Mouse (Mus musculus) hindbrain, postnatal 0 days (tissue): ENCODE data around the gene Fbxo41. TPM values are rescaled to one million over a fixed set of nuclear protein-coding genes. Genes with fewer than 3 reads are reported as not detected.

Source experiments
- ATAC-seq: fragments of 200-750 bp; cut with Nextera tagmentation; 2 replicates; pipeline ENCODE4 v1.8.0; 2017; ENCODE audit warnings: mild to moderate bottlenecking, moderate TSS enrichment, moderate library complexity
- DNase-seq: peaks from one replicate; pipeline ENCODE4 v3.0.0-alpha.2; 2015; ENCODE audit warnings: low spot score
- H3K27ac ChIP-seq: fragments of 300-500 bp; sonication (generic); 2 replicates; pipeline ENCODE4 v1.5.1; 2014; ENCODE audit warnings: mild to moderate bottlenecking
- H3K27me3 ChIP-seq: fragments of 300-500 bp; sonication (generic); 2 replicates; pipeline ENCODE4 v1.6.1; 2014; ENCODE audit warnings: low read length, mixed read lengths; ENCODE audit not compliant: insufficient read depth
- H3K36me3 ChIP-seq: fragments of 300-500 bp; sonication (generic); 2 replicates; pipeline ENCODE4 v1.6.1; 2014; ENCODE audit warnings: low read length, mixed read lengths; ENCODE audit not compliant: insufficient read depth
- H3K4me1 ChIP-seq: fragments of 300-500 bp; sonication (generic); 2 replicates; pipeline ENCODE4 v1.6.1; 2014; ENCODE audit warnings: antibody characterized with exemption, low read length, mixed read lengths; ENCODE audit not compliant: insufficient read depth
- H3K4me2 ChIP-seq: fragments of 300-500 bp; sonication (generic); 2 replicates; pipeline ENCODE4 v1.6.1; 2014; ENCODE audit warnings: low read depth, mild to moderate bottlenecking, low read length, moderate library complexity, mixed read lengths
- H3K4me3 ChIP-seq: fragments of 300-500 bp; sonication (generic); 2 replicates; pipeline ENCODE4 v1.5.1; 2014; ENCODE audit warnings: low read length
- H3K9ac ChIP-seq: fragments of 300-500 bp; sonication (generic); replicated peaks from 2 replicates; pipeline ENCODE4 v1.6.1; 2014; ENCODE audit warnings: mild to moderate bottlenecking, low read length, moderate library complexity, mixed read lengths
- H3K9me3 ChIP-seq: fragments of 300-500 bp; sonication (generic); 2 replicates; pipeline ENCODE4 v1.6.1; 2016; ENCODE audit warnings: low read length, mixed read lengths
- CTCF ChIP-seq: IDR thresholded peaks from 2 replicates; pipeline ENCODE4 v1.5.1; 2016; ENCODE audit warnings: antibody characterized with exemption, control low read depth, low read depth
- WGBS: fragments of 180-500 bp; shearing (Covaris S2); extraction: QIAGEN DNeasy Blood & Tissue Kit; methylation state at CpG from one replicate; pipeline ENCODE4 v1.1.7; 2014; 5-methylcytosine and 5-hydroxymethylcytosine counted together
- polyA plus RNA-seq: library from polyadenylated mRNA; unstranded; fragments of >200 nt; fragmentation: Nextera tagmentation; extraction: Ambion mirVana; gene quantifications from 2 replicates; pipeline ENCODE4 v1.2.1, GENCODE M21; 2015
- total RNA-seq: library from RNA; depleted of rRNA; stranded (reverse); fragments of >200 nt; gene quantifications from 2 replicates; pipeline ENCODE4 v1.2.3, GENCODE M21; 2014; rRNA removed

Fbxo41 gene
- total and polyA plus RNA-seq, 2 experiments from 2014 or later: 10.5 to 60.1 TPM

DNA sequence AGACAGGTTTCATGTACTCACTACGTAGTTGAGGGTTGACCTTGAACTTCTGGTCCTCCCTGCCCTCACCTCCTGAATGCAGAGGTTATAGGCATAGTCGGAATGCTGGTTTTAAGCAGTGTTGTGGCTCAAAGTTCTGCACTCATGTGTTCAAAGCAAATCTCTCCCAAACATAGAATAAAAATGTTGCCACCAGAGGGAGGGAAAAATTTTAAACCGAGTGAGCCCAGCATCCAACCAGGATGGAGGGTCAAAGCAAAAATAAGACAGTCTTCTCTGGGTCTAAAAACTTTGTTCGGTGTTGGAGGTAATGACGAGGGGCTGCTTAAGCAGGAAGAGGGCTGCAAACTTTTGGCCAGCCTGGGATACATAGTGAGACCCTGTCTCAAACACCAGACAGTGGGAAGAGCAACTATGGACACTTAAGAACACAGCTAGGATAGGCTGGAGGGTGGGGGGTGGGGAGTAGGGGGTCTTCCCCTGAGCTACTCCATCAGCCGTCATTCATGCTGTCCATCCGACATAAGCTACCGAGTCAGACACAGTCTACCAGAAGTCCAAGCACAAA lies 71.4 kb downstream of the Fbxo41 start:
- Histone ChIP-seq H3K27ac (no peak overlapping the region), H3K9ac (peak overlapping the region; percentile 57), H3K9me3 (no peaks in the 10 kb centered on the region), H3K4me2 (peak overlapping the region; percentile 71), H3K27me3 (no peaks in the 10 kb centered on the region), H3K4me1 (peaks cover 8% of the 10 kb centered on the region; the same call in 1 of the 2 replicates), H3K36me3 (no peaks in the 10 kb centered on the region), H3K4me3 (peak overlapping the region; percentile 80)
- WGBS: 43% methylated on average over 8 of the region's 8 CpGs
- DNase-seq (no peak), ATAC-seq (peak; percentile 77)
- TF ChIP-seq CTCF: 0 out of 2 replicates have a peak, but pooled peaks have one; percentile 14

DNA sequence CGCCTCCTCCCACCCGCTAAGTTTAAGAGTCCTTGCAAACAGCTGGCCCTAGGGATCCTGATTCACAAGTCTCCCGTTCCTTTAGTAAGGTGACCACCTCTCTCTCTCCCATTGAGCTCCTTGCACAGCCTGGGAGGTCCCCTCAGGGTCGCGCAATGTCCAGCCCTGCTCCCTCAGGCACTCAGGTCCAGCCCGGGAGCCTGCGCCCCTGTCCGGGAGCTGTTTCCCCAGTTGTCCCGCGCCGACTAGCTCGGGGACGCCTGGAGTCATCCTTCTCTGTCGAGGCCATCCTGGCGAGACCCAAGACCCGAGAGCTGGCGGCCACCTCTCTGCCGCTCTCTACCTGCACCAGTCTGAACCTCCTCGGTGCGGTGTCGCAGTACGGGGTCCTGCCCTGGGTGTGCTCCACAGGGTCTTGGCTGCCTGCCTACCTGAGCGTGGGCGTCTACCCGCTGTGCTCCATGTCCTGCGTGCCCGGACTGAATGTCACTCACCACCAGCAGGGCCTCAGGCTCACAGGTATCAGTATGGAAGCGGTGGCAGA lies 78.9 kb downstream of the Fbxo41 start, which contains the start of gene Noto:
Gene Noto, plus strand, starts transcription at position 51 of the 544 bp plus-strand sequence.
- no peak within 1 kb of the TSS for H3K27ac ChIP-seq
- DNase-seq (no peak), ATAC-seq (no peak)
- no peaks in the 10 kb centered on the region for H3K9me3 ChIP-seq
- no peak within 1 kb of the TSS for H3K4me3 ChIP-seq
- 15% methylated on average over 28 of the region's 28 CpGs for WGBS
- no peak within 1 kb of the TSS for H3K4me2 ChIP-seq
- no peaks in the 10 kb centered on the region for H3K36me3 ChIP-seq
- H3K9ac ChIP-seq: no peak within 1 kb of the TSS
- H3K27me3 ChIP-seq: no peaks in the 10 kb centered on the region
- no peak for TF ChIP-seq CTCF
- no peaks in the 10 kb centered on the region for H3K4me1 ChIP-seq

Other genes with a start within 250 kb of the Fbxo41 start
- gene Sfxn5, start 169.6 kb downstream of the Fbxo41 start, total RNA-seq: 144 and 151 TPM in 2 replicates
- 108 and 115 TPM in 2 replicates for gene Sfxn5, start 169.6 kb downstream of the Fbxo41 start, polyA plus RNA-seq
- 62.6 and 66.5 TPM in 2 replicates for gene Rab11fip5, start 128.4 kb downstream of the Fbxo41 start, total RNA-seq
- 23.4 and 26.7 TPM in 2 replicates for gene Rab11fip5, start 128.4 kb downstream of the Fbxo41 start, polyA plus RNA-seq
- gene Noto, start 79.1 kb downstream of the Fbxo41 start, total RNA-seq: not detected in 2 replicates
- not detected in 2 replicates for gene Noto, start 79.1 kb downstream of the Fbxo41 start, polyA plus RNA-seq
- 68.0 and 69.1 TPM in 2 replicates for gene Smyd5, start 71.0 kb downstream of the Fbxo41 start, total RNA-seq
- 57.2 and 59.7 TPM in 2 replicates for gene Smyd5, start 71.0 kb downstream of the Fbxo41 start, polyA plus RNA-seq
- 169 and 174 TPM in 2 replicates for gene Cct7, start 51.5 kb downstream of the Fbxo41 start, total RNA-seq
- 463 and 487 TPM in 2 replicates for gene Cct7, start 51.5 kb downstream of the Fbxo41 start, polyA plus RNA-seq
- gene Pradc1, start 51.0 kb downstream of the Fbxo41 start, total RNA-seq: 21.1 and 24.7 TPM in 2 replicates
- 31.5 and 35.2 TPM in 2 replicates for gene Pradc1, start 51.0 kb downstream of the Fbxo41 start, polyA plus RNA-seq
- 0.37 TPM in 1 of 2 replicates, not detected in the other for gene Egr4, start 10.6 kb upstream of the Fbxo41 start, total RNA-seq
- 0.10 and 0.30 TPM in 2 replicates for gene Egr4, start 10.6 kb upstream of the Fbxo41 start, polyA plus RNA-seq
- gene Alms1, start 84.5 kb upstream of the Fbxo41 start, total RNA-seq: 12.8 and 15.5 TPM in 2 replicates
- gene Alms1, start 84.5 kb upstream of the Fbxo41 start, polyA plus RNA-seq: 2.5 and 3.0 TPM in 2 replicates
- gene Nat8f7, start 210.2 kb upstream of the Fbxo41 start, total RNA-seq: 0.58 TPM in 1 of 2 replicates, not detected in the other
- 0.21 TPM in 1 of 2 replicates, not detected in the other for gene Nat8f7, start 210.2 kb upstream of the Fbxo41 start, polyA plus RNA-seq